Mouse (Mus musculus): ENCODE results near the gene E330021D16Rik.
A peak's percentile ranks its signal among the peaks of the same experiment; 100 is the strongest.
"Not testable (repeated sequence)": the region's sequence is repeated elsewhere in the genome, so short reads cannot be mapped to it uniquely, and the experiment has no call there.

The E330021D16Rik gene

DNA sequence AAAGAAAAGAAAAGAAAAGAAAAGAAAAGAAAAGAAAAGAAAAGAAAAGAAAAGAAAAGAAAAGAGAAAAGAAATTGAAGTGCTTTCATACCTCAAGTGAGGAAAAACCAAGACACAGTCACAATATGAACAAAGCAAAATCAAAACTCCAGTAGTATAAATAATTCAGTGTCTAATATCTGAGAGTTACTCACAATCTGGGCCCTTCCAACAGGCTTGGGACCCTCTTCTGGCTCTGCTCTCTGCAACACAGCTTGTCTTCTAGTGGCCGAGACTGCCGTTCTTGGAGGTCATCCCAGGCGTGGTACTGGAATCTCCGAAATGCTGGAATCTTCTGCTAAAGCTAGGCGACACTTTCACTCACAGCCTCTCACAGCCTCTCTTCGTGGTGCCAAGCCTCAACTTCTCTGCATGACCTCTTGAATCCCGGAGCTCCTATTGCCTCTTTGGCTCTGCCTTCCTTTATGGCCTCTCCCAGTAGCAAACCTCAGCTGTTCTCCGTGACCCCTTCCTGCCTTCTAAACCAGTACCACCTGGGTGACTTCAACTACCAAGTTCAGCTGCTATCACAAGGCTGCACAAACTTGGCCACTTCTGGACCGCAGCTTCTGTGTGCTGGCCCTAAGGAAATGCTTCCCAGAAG is at the start of gene E330021D16Rik:
E330021D16Rik (minus strand) TSS at position 437 of the 643 bp plus-strand sequence.
- no peak for DNase-seq (ENCODE audit: low spot score)

DNA sequence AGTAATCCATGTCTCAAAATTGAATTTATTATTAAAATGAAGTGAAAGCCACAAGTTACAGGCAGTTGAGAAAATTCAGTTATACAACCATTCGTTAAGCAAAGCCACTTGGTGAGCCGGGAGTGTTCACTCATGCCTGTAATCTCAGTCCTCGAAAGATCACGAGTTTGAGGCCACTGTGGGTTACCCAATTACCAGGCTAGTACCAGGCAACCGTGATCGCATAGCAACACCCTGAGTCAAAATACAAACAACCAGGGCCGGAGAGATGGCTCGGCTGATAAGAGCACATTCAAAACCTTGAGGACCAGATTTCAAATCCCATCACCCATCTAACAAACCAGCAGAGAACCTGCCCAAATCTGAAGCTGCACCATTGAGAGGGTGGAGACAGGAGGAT is 49.7 kb upstream of the E330021D16Rik start:
- no peak for DNase-seq (ENCODE audit: low spot score)

DNA sequence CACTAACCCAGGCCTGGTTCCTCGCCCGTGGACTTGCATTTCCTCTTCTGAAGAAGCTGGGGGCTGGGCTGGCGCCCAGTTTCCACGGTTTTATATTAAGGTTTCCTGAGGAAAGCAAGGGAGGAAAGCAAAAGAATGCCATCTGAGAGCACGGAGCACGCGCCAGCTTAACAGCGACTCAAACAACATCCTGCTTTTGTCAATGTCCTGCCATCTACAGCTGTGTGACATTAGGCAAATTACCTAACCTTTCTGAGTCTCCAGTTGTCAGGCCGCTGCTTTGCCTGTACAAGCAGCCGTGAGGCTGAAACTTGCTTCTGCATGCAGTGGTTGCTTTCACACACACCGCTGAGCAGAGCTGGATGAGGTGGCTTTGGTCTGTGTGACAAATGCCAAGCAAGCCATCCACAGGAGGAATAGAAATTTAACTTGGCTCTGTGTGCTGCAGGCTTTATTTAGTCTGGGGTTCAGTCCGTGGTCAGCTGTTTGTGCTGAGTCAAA is 48.8 kb upstream of the E330021D16Rik start:
- no peak for DNase-seq (ENCODE audit: low spot score)

DNA sequence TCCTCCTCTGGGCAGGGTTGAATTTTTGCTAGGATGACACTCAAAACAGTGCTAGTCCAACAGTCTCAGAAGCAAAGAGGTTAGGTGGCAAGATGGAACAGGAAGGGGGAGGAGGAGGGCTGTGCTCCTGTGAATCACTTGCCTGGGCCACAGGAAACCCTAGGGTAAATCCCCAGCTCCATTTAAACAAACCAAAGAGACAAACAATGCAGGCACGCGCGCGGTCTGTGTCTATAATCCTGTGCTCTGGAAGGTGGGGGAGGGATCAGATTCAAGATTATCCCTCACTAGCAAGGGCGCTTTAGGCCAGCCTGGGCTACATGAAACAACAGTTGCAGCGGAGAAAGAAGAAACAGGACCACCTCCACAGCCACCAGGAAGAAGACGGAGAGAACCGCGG is 48.1 kb upstream of the E330021D16Rik start:
- no peak for DNase-seq (ENCODE audit: low spot score)

DNA sequence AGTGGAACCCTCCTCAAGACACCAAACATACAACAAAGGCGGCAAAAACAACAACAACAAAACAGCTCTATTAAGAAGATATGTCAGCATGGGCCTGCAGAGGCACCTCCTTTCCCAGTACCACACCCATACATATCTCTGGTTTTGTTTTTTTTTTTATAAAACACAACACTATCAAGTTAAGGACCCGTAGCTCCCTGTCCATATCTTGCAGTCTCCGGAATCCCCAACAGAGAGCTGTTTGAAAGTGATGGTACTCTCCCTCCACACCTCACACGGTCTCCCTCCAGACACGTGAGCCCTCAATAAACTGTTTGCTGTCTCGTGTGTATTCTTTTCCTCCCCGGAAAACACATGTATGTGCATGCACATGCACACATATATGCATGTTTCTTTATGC is 43.8 kb upstream of the E330021D16Rik start:
- DNase-seq (ENCODE audit: low spot score) = no peak

DNA sequence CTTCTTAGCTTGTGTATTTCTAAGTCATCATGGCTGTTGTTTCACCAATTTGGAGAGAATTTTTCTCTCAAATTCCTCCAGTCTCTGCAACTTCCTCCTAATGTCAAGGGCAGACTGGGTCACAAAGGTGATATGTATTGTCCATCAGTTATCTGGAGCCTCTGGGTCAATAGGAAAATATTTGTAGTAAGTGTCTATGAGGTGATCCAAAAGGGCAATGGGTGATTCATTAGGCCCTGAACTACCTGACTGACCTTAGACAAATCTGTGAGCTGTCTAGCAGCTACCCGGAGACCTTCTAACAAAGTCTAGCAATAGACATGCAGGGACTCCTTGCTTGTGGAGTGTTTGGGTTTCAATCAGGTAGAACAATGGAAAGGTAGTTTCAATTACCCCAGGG is 40.9 kb upstream of the E330021D16Rik start:
- no peak for DNase-seq (ENCODE audit: low spot score)

DNA sequence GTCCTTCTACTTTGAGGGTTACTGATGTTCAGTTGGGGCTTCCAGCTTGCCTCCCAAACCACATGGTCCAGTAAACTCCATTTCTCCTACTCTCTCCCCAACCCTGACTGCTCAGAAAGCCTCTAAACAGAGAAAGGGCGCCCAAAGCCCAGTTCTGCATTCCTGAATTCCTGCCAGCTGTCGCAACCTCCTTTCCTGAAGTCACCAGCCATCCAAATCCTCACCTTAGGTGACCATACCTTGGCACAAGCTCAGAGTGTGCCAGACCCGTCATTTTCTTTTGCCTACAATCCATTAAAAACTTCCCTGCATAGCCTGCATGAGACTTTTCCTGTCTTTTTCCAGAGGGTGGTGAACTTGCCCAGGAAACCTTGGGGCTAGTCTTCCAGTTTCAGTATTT is 40.3 kb upstream of the E330021D16Rik start:
- no peak for DNase-seq (ENCODE audit: low spot score)

DNA sequence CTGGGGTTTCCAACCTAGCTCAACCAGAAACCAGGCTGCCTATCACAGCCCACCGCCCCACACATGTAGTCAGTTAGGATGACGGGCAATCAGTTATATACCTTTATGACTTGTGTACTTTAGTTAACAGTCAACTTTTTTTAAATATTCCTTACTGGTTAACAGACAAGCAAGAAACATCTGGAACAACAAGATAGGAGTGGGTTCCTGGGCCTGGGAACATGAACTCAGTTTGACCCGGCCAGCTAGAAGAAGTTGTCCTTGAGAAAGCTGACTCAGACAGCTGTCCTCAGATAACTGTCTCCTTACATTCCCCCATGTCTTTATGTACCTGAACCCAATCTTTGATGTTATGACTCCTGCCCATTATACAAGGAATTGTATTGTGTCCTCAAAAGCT is 37.3 kb upstream of the E330021D16Rik start:
- no peak for DNase-seq (ENCODE audit: low spot score)

DNA sequence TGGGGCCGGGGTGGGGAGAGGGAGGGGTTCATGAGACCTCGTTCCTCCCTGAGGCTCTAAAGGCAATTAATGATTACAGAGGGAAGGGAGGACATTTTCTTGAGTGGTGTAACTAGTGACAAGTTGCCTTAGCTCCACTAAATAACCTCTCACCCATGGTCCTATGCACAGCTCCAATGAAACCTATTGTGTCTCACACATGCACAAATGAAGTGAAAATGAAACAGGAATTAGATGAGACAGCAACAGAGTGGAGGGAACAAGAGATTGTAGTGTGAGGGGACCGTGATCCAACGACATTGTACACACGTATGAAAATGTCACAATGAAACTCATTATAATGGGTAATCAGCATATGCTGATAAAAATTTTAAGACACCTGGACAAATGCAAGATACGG is 35.5 kb upstream of the E330021D16Rik start:
- no peak for DNase-seq (ENCODE audit: low spot score)

DNA sequence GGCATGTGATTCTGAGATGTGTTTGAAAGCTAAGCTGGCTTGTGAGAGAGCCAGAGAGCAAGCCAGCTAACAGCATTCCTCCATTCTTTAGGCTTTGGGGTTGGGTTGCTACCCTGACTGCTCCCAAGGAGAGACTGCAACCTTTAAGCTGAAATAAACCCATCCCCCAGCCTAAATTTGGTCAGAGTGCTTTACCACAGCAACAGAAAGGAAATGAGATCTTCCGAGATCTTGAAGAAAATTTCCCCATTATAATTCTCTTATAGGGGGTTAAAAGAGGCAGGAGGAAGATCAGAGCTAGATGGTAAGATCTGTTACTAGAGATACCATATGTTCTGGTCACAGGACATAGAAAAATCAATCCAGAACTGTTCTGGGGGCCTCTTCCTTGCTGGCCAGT is 34.6 kb upstream of the E330021D16Rik start:
- no peak for DNase-seq (ENCODE audit: low spot score)

DNA sequence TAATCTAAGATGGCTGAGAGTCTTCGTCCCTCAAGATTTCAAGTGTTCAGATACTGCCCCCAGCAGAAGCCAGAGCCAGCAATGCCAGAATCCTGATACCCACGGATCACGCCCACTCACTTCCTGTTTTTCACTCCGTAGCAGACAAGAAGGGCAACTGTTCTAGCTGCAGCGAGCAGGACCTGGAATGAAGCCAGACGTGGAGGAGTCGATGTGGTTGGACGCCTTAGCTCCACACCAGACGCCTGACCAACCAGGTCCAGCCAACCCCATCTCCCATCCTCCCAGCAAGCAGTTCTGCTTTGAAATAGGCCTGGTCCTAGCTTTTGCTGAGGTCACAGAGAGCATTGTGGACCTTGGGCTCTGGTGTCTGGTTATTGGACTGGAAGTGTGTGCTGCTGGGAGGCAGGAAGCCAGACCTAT is 33.9 kb upstream of the E330021D16Rik start:
- peak; percentile 76 for DNase-seq (ENCODE audit: low spot score)

DNA sequence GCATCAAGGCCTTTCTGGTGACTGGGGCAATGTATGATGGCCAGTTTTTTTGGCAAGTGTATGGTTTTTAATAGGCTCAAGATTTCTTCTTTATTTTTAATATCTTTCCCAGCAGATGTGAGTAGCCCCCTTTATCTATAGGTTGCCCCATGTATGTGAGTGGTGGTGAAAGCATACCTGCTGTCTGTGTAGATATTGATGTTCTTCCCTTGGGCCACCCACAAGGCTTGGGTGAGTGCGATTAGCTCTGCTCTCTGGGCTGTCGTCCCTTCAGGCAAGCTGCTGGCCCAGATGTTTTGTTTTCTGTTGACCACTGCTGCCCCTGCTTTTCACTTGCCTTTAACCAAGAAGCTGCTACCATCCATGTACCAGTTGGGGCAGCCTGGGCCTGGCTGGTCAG is 23.8 kb upstream of the E330021D16Rik start:
- not testable (repeated sequence) for DNase-seq (ENCODE audit: low spot score)

DNA sequence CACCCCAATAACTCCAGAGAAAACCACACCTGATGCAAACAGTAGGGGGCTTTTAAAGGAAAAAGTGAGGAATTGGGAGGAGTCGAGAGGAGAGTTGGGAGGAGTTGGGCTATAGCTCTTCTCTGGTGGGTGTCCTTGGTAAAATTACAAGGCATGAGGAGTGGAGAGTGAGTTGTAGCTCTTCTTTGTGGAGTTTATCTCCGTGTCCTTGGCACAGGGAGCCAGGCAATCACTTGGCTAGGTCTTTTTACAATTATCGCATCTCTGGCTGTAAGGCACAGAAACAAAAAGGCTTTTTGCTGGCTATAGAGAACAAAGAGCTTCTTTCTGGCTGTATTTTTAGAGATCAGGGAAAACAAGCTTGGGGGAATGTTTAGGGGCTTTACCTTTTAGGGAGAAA is 20.8 kb upstream of the E330021D16Rik start:
- peak; percentile 66 for DNase-seq (ENCODE audit: low spot score)

DNA sequence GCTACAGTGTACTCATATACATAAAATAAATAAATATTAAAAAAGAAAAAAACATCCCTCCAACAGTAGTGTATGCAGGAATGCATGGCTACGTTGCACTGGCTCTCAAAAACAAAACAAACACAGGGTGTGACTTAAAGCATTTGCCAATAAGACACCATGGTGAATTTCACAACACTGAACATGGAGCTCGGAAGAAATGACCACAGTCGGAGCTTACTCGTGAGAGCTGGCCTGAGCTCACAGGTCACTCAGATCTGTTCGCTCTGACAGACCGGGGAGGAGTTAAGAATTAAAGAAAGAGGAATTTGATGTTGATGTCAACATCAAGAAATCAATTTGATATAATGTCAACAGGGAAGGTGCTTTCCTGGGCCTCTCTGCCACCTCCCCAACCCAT is 18.2 kb upstream of the E330021D16Rik start:
- DNase-seq (ENCODE audit: low spot score) = no peak

DNA sequence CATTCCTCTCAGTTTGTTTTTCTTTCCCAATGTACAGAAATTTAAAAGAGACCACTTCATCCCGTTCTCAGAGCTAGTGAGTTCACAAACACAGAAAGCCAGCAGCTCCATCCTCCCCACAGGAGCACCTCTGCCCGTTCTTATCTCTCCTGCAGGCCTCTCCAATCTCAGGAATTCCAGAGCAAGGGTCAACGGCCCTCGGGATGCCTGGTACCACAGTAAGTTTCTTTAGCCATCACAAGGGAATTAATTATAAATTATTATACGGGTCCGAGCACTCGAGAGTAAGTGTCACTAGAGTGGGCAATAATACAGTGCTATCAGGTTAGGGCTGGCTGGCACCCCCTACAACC is 16.5 kb upstream of the E330021D16Rik start:
- no peak for DNase-seq (ENCODE audit: low spot score)

DNA sequence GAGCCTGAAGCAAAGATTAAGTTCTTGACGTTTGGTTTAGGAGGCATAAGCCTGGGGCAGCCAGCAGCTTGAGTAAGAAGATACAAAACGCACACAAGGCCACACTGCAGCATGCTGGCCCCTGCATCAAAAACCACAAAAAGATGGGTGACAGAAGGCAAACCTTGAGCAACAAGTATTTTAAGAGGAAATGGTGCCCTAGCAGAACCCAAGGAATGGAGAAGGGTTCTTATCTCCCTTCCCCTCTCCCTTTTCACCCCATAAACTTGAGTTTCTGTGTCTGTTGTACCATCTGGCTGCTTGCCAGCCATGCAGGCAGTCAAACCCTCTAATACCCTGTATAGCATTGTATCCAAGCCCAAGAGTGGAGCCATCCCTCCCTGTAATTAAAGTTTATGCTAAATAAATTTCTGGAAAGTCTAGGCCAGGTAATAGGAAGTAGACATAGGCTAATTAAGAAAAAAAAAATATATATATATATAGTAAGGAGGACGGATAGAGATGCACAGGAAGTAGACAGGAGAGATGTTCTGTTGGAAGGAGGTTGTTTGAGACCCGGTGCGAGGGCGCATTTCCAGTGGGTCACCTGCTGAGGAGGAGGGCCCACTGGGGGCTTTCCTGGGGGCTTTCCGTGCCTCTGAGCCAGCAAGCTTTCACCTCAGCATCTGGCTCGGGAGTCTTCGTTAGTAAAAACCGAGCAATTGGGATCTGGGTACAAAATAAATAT is 16.0 kb upstream of the E330021D16Rik start:
- no peak for DNase-seq (ENCODE audit: low spot score)

DNA sequence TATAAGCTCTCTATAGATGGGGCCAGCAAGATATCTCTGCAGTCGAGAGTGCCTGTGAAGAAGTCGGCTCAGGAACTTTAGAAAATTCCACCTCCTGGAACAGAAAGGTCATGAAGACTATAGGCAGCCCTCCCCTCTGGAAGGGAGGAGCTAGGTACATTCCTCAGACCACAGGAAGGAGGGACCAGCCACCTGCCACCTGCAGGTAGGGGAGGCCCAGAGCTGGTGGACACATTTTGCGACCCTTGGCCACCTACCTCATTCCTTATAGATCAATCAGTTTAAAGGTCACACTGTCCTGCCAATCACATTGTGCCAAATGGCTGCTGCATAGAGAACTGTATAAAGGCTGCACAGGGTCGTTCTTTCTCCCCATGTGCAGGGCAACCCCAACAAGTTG is 14.1 kb upstream of the E330021D16Rik start:
- DNase-seq (ENCODE audit: low spot score) = no peak

DNA sequence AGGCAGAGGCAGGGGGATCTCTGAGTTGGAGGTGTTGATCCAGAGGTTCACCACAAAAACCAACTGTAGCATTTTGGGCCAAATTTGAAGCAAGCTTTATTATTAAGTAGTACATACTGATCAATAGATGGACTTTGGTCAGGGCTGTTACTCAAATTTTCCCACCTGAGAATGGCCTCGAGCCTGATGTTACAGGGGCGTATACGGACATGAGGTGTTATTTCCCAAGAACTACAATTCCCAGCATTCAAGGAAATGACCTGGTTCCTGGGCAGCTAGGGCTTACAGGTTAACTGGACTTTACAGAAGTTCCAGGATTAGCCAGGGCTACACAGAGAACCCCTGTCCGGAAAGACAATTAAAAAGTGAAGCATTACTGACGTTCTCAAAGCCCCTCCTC is 13.0 kb upstream of the E330021D16Rik start:
- DNase-seq (ENCODE audit: low spot score) = no peak

DNA sequence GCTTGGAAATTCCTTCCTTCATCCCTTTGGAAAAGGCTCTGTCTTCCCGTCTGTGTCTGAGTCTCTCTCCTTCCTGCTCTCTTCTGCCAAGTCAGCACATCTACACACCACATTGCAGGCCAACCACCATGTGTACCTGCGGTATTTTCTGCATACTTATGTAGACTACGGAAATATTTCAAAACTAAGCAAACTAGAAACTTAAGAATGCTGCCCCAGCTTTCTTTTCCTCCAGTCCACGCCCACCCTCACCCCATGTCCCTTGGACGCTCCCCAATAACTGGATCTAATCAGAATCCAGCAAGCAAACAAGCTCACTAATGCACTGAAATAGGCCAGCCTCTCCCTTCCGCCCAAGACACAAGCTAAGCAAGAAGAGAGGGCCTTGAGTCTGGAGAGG is 11.9 kb upstream of the E330021D16Rik start:
- no peak for DNase-seq (ENCODE audit: low spot score)

DNA sequence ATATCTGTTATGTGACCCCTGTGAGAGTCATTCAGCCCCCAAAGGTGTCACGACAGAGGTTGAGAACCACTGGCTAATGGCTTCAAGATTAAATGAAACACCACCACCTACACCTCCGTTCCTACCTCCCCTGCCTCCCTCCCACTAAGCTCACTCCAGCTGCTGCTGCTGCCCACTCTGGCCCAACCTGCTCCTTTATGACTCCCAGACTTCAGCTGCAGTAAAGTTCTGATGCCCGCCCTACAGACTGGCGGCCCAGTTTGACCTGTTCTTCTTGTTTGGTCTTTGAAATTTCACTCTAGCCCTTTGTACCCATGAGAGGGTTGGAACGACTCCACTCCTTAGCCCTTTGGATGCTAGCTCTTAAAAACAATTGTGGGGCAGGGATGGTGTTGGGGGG is 10.6 kb upstream of the E330021D16Rik start:
- DNase-seq (ENCODE audit: low spot score) = no peak

DNA sequence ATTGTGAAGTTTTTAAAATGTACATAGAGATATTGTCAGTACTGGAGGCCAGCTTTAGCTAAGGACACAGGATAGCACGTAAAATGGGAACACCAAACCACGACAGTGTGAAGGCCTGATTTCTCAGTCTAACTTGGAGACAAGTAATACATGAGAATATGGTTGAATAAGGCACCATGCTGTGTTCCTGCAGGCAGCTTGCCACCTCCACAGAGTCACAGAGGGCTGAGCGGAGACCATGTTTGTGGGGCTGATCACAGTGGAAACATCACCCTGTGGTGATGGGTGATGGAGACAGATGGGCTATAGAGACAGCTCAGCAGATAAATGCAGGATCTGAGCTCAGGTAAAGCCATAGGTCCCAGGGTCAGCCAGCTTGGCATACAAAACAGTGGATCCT is 8.8 kb upstream of the E330021D16Rik start:
- no peak for DNase-seq (ENCODE audit: low spot score)

DNA sequence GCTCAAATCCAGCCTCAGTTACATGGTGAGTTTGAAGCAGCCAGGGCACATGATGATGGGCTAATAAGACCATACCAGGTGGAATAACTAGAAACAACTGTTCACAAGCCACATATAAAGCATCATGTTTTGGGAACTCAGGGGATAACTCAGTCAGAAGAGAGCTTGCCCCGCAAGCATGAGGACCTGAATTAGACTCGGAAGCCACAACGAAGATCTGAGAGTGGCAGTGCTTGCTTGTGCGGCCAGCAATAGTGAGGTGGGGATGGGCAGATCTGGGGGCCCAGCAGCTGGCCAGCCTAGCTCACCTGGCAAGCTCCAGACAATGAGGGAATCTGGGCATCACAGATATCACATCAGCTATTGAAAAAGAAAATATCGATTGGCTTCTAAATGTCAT is 7.8 kb upstream of the E330021D16Rik start:
- no peak for DNase-seq (ENCODE audit: low spot score)

DNA sequence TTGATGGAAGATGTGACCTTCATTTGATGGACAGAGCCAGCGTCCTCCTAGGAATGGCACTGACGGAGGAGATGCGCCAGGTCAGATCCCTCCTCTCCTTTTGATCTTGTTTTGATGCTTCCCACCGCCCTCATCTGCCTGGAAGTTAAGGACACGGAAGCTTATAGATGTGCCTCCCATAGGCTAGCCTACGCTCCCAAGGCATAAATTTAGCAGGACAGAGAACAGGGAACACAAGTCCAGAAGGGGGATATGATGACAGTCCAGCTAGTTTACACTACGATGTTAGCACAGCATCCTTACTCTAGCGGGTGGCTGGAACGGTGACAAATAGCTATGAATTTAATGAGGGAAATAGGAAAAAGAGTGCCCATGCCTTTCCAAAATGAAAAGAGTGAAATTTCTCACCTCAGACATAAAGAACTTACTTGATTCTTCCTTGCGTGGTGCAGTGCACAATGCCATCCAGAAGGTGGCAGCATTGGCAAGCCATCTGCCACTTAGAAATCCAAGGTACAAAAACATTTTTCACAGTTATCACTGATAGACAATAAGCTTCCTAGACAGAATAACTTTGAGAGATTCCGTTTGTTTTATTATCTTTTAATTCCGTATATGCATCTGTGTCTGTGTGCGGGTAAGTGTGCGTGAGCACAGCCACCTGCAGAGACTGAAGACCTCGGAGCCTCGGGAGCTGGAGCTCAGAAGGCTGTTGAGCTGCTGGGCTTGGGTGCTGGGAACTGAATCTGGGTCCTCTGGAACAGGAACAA is 6.9 kb upstream of the E330021D16Rik start:
- no peak for DNase-seq (ENCODE audit: low spot score)
